Mouse (Mus musculus): ENCODE results near the gene Sgsm2. TPM values are rescaled to one million over a fixed set of nuclear protein-coding genes. Genes with fewer than 3 reads are reported as not detected.

Sgsm2 gene
- polyA plus RNA-seq, 1 experiment from 2014 or later = 0.87 TPM

DNA sequence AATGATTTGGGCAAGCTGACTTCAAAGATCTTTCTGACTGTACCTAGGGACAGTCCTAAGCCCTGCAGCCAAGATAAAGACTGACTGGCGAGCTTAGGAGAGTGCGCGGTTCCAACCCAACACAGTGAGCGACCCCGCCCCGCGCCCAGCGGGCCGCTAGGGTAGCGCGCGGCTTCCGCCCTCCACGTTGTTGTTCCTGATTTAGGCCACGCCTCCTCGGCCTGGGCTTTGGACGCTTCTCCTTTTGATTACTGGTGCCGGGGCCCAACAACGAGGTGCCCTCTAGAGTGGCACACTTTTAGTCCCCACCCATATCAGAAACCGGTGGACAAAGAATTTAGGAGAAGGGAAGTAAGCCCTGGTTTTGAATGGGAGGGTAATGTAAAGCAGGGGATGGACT, 67.0 kb downstream of the Sgsm2 start:
- WGBS (ENCODE audit: insufficient replicate concordance) = under 1% methylated on average over 20 of the region's 20 CpGs
- Histone ChIP-seq H3K4me1 (ENCODE audit: insufficient read depth) (peaks cover 63% of the 10 kb centered on the region), H3K4me3 (ENCODE audit: low read depth, low read length) (peak overlapping the region; percentile 85), H3K4me2 (ENCODE audit: low read depth, low read length) (peak overlapping the region; percentile 89), H3K36me3 (replicated peaks; ENCODE audit: insufficient read depth, low read length) (no peaks in the 10 kb centered on the region; the same call in 1 of the 2 replicates), H3K9me3 (ENCODE audit: low read length) (no peaks in the 10 kb centered on the region), H3K27me3 (ENCODE audit: insufficient read depth, low read length) (no peaks in the 10 kb centered on the region), H3K9ac (replicated peaks) (peak overlapping the region; percentile 92), H3K27ac (ENCODE audit: low read depth) (peak overlapping the region; percentile 98)
- DNase-seq = peak; percentile 91
- TF ChIP-seq CTCF (IDR thresholded peaks at IDR 0.05; ENCODE audit: low read depth) (peak; percentile 38; the same call in 1 of the 2 replicates), EP300 (IDR thresholded peaks at IDR 0.05; ENCODE audit: low read depth) (0 out of 2 replicates have a peak, but pooled peaks have one; percentile 38)
- peak; percentile 46 for ATAC-seq

DNA sequence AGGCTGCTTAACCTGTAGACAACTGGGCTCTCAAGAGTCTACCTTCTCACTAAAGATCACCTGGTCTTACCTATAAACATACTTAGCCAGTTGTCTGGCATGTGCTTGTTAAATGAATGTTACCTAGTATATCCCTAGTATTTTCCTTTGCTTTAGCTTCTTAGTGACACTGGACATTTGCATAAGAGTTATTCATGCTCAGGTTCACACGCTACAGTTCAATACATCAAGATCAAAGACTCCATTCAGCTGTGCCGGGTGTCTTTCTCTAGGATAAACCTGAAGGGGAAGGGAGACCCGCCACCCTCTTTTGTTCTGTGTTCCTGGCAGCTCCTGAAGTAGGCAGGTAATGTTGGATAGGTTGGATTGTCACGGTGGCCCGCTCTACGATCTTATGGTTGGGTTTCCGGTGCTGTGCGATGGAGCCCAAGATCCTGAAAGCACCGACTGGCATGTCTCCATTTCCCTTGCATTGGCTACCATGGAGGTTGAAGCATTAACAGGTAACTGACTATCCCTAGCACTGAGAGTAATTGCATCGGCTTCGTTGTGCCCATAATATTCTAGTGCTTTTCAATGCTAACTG, 67.8 kb downstream of the Sgsm2 start:
- H3K27ac ChIP-seq (ENCODE audit: low read depth) = peak overlapping the region; percentile 98

DNA sequence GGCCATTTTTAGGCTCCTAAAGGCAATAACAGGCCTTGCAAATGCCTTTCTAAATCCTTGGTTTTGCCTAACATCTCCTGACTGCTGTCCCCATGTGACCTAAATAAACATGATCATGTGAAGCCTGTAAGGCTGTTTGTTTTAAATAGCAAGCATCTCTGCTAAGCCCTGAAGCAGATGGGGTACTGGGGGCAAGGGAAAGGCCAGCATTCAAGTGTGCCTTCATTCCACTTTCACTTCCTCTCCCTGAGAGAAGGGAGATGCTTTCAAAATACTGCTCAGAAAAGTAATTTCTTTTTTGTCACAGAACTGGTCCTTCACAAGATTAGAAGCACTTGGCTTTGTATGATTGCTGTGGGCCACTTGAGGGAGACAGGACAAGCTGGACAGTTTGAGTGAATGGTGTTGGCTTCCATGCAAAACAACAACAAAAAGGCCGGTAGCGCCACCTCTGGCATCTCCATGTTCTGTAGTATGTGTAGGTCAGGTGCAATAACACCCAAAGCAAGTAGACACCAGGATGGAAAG, 68.4 kb downstream of the Sgsm2 start:
- Histone ChIP-seq H3K27ac (ENCODE audit: low read depth) (peak overlapping the region; percentile 98), H3K9ac (replicated peaks) (peak overlapping the region; percentile 5; the same call in 1 of the 2 replicates)

More for the DNA sequence above, 67.8 kb downstream of the Sgsm2 start:
- peak overlapping the region; percentile 92 for H3K9ac ChIP-seq (replicated peaks)
- no peak for DNase-seq
- H3K27me3 ChIP-seq (ENCODE audit: insufficient read depth, low read length) = no peaks in the 10 kb centered on the region
- peak overlapping the region; percentile 85 for H3K4me3 ChIP-seq (ENCODE audit: low read depth, low read length)
- no peaks in the 10 kb centered on the region for H3K9me3 ChIP-seq (ENCODE audit: low read length)
- H3K4me1 ChIP-seq (ENCODE audit: insufficient read depth) = peaks cover 56% of the 10 kb centered on the region
- 18% methylated on average over 11 of the region's 11 CpGs for WGBS (ENCODE audit: insufficient replicate concordance)
- no peaks in the 10 kb centered on the region; the same call in 1 of the 2 replicates for H3K36me3 ChIP-seq (replicated peaks; ENCODE audit: insufficient read depth, low read length)
- no peak for ATAC-seq
- peak overlapping the region; percentile 89 for H3K4me2 ChIP-seq (ENCODE audit: low read depth, low read length)
- TF ChIP-seq EP300 (IDR thresholded peaks at IDR 0.05; ENCODE audit: low read depth) = no peak
- TF ChIP-seq CTCF (IDR thresholded peaks at IDR 0.05; ENCODE audit: low read depth) = no peak

GRCm38 (mm10) chr11:74827791-74828403, 69.0 kb downstream of the Sgsm2 start:
- Histone ChIP-seq H3K27me3 (ENCODE audit: insufficient read depth, low read length) (no peaks in the 10 kb centered on the region), H3K4me1 (ENCODE audit: insufficient read depth) (peaks cover 44% of the 10 kb centered on the region), H3K36me3 (replicated peaks; ENCODE audit: insufficient read depth, low read length) (peaks cover 5% of the 10 kb centered on the region; the same call in 1 of the 2 replicates), H3K9ac (replicated peaks) (no peak overlapping the region), H3K27ac (ENCODE audit: low read depth) (peak overlapping the region; percentile 98), H3K4me2 (ENCODE audit: low read depth, low read length) (peak overlapping the region; percentile 89), H3K4me3 (ENCODE audit: low read depth, low read length) (no peak overlapping the region), H3K9me3 (ENCODE audit: low read length) (no peaks in the 10 kb centered on the region)
- ATAC-seq (no peak), DNase-seq (no peak)
- TF ChIP-seq CTCF (IDR thresholded peaks at IDR 0.05; ENCODE audit: low read depth) (0 out of 2 replicates have a peak, but pooled peaks have one; percentile 12), EP300 (IDR thresholded peaks at IDR 0.05; ENCODE audit: low read depth) (no peak)
- WGBS (ENCODE audit: insufficient replicate concordance) = 52% methylated on average over 7 of the region's 7 CpGs

More for the DNA sequence above, 68.4 kb downstream of the Sgsm2 start:
- DNase-seq (peak; percentile 46), ATAC-seq (no peak)
- Histone ChIP-seq H3K9me3 (ENCODE audit: low read length) (no peaks in the 10 kb centered on the region), H3K4me3 (ENCODE audit: low read depth, low read length) (no peak overlapping the region), H3K36me3 (replicated peaks; ENCODE audit: insufficient read depth, low read length) (peaks cover under 1% of the 10 kb centered on the region; the same call in 1 of the 2 replicates), H3K4me1 (ENCODE audit: insufficient read depth) (peaks cover 50% of the 10 kb centered on the region), H3K27me3 (ENCODE audit: insufficient read depth, low read length) (no peaks in the 10 kb centered on the region), H3K4me2 (ENCODE audit: low read depth, low read length) (peak overlapping the region; percentile 89)
- TF ChIP-seq CTCF (IDR thresholded peaks at IDR 0.05; ENCODE audit: low read depth) = peak; percentile 33; the same call in 1 of the 2 replicates
- no peak for TF ChIP-seq EP300 (IDR thresholded peaks at IDR 0.05; ENCODE audit: low read depth)
- WGBS (ENCODE audit: insufficient replicate concordance) = 48% methylated on average over 2 of the region's 2 CpGs

- Histone ChIP-seq H3K36me3 (replicated peaks; ENCODE audit: insufficient read depth, low read length) (peaks cover 5% of the 10 kb centered on the region; the same call in 1 of the 2 replicates), H3K4me1 (ENCODE audit: insufficient read depth) (peaks cover 38% of the 10 kb centered on the region), H3K4me3 (ENCODE audit: low read depth, low read length) (no peak overlapping the region), H3K27ac (ENCODE audit: low read depth) (peak overlapping the region; percentile 98), H3K27me3 (ENCODE audit: insufficient read depth, low read length) (no peaks in the 10 kb centered on the region), H3K9me3 (ENCODE audit: low read length) (no peaks in the 10 kb centered on the region), H3K4me2 (ENCODE audit: low read depth, low read length) (peak overlapping the region; percentile 27), H3K9ac (replicated peaks) (no peak overlapping the region)
- WGBS (ENCODE audit: insufficient replicate concordance) = 57% methylated on average over 5 of the region's 5 CpGs
- no peak for TF ChIP-seq EP300 (IDR thresholded peaks at IDR 0.05; ENCODE audit: low read depth)
- no peak for TF ChIP-seq CTCF (IDR thresholded peaks at IDR 0.05; ENCODE audit: low read depth)
- DNase-seq (peak; percentile 21), ATAC-seq (no peak)
Observed at GRCm38 (mm10) chr11:74826702-74827101, 70.2 kb downstream of the Sgsm2 start.

DNA sequence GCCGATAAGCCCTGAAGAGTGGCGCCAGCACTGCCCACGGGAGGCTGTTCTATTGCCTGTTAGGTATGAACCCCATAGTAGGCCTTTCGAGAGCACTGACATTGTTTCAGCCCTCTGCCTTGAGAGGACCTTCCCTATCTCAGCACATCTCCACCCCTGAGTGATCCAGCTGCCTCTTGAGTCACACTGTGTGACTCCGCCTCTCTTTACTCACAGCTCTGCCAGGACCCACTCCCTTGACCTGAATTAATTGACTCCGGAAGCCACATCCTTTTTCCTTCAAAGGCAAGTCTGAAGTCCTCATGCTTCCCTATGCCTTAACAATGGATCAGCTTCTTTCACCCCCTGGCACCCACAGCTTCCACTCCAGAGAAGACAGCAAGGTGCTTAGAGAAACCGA, 70.7 kb downstream of the Sgsm2 start:
- Histone ChIP-seq H3K4me2 (ENCODE audit: low read depth, low read length) (peak overlapping the region; percentile 27), H3K27ac (ENCODE audit: low read depth) (peak overlapping the region; percentile 98), H3K36me3 (replicated peaks; ENCODE audit: insufficient read depth, low read length) (peaks cover 5% of the 10 kb centered on the region; the same call in 1 of the 2 replicates), H3K27me3 (ENCODE audit: insufficient read depth, low read length) (no peaks in the 10 kb centered on the region), H3K9me3 (ENCODE audit: low read length) (no peaks in the 10 kb centered on the region), H3K4me3 (ENCODE audit: low read depth, low read length) (no peak overlapping the region), H3K4me1 (ENCODE audit: insufficient read depth) (peaks cover 36% of the 10 kb centered on the region), H3K9ac (replicated peaks) (no peak overlapping the region)
- WGBS (ENCODE audit: insufficient replicate concordance) = 54% methylated on average over 7 of the region's 7 CpGs
- no peak for TF ChIP-seq CTCF (IDR thresholded peaks at IDR 0.05; ENCODE audit: low read depth)
- TF ChIP-seq EP300 (IDR thresholded peaks at IDR 0.05; ENCODE audit: low read depth) = no peak
- ATAC-seq = no peak
- peak; percentile 18 for DNase-seq

All from liver, postnatal 0 days (tissue).